Mouse (Mus musculus) CH12.LX (cell line): ENCODE data around the gene B3gnt2.

Experiments used
- CHD2 ChIP-seq: IDR thresholded peaks from 2 replicates; pipeline ENCODE4 v1.6.1; 2011; ENCODE audit warnings: low read length, improper control_type of control experiment
- CTCF ChIP-seq, 2 experiments: IDR thresholded peaks in 1 of 2; conservative IDR thresholded peaks in 1 of 2; 2 replicates each; pipeline ENCODE4 v1.5.1; 2011 to 2012; ENCODE audit warnings: low read depth in 2 of 2, low read length in 2 of 2, improper control_type of control experiment in 1 of 2, inconsistent platforms in 1 of 2, mild to moderate bottlenecking in 1 of 2, moderate library complexity in 1 of 2
- HCFC1 ChIP-seq: IDR thresholded peaks from 2 replicates; pipeline ENCODE4 v1.6.1; 2012; ENCODE audit warnings: low read depth, mild to moderate bottlenecking, inconsistent platforms, low read length, improper control_type of control experiment
- KAT2A ChIP-seq: IDR thresholded peaks from 2 replicates; pipeline ENCODE4 v1.6.1; 2012; ENCODE audit warnings: low read length, improper control_type of control experiment, inconsistent platforms; ENCODE audit not compliant: insufficient replicate concordance
- MEF2A ChIP-seq: IDR thresholded peaks from 2 replicates; pipeline ENCODE4 v1.6.1; 2014; ENCODE audit warnings: low read depth, mild to moderate bottlenecking, inconsistent platforms, low read length, improper control_type of control experiment, borderline replicate concordance
- POLR2A ChIP-seq: IDR thresholded peaks from 2 replicates; pipeline ENCODE4 v1.6.1; 2011; ENCODE audit warnings: low read depth, mild to moderate bottlenecking, improper control_type of control experiment, low read length
- USF1 ChIP-seq: IDR thresholded peaks from 2 replicates; pipeline ENCODE4 v1.6.1; 2014; ENCODE audit warnings: low read depth, mild to moderate bottlenecking, inconsistent platforms, low read length, improper control_type of control experiment
- USF2 ChIP-seq: conservative IDR thresholded peaks from 2 replicates; pipeline ENCODE4 v1.6.1; 2011; ENCODE audit warnings: low read depth, low read length, improper control_type of control experiment
- ZNF384 ChIP-seq: IDR thresholded peaks from 2 replicates; pipeline ENCODE4 v1.6.1; 2012; ENCODE audit warnings: low read depth, low read length, improper control_type of control experiment, inconsistent platforms

- TF ChIP-seq HCFC1 (no peak), MEF2A (no peak), KAT2A (no peak), ZNF384 (no peak), CTCF (conservative IDR thresholded peaks at IDR 0.05 in 1 of 2, IDR thresholded peaks at IDR 0.05 in 1 of 2; ENCODE audit: low read depth in 2 of 2, low read length in 2 of 2) (no peak), USF2 (no peak), USF1 (no peak), POLR2A (no peak), CHD2 (no peak)
These were observed 101.0 kb downstream of the B3gnt2 start for GRCm38 (mm10) chr11:22759783-22760182.
